Mouse (Mus musculus) limb, embryonic 14.5 days (tissue): Measurements from ENCODE around the gene Clcn7. TPM values are rescaled to one million over a fixed set of nuclear protein-coding genes. Genes with fewer than 3 reads are reported as not detected.

Experiments used
- ATAC-seq: fragments of 200-750 bp; cut with Nextera tagmentation; 2 replicates; pipeline ENCODE4 v1.8.0; 2017; ENCODE audit warnings: low read depth, moderate number of reproducible peaks, moderate TSS enrichment; ENCODE audit not compliant: low FRiP score
- DNase-seq: peaks from one replicate; pipeline ENCODE4 v3.0.0-alpha.2; 2015; ENCODE audit warnings: low spot score
- H3K27ac ChIP-seq: fragments of 300-500 bp; sonication (generic); replicated peaks from 2 replicates; pipeline ENCODE4 v1.5.1; 2014; ENCODE audit warnings: low read depth, mild to moderate bottlenecking, low read length, moderate library complexity, mixed read lengths
- H3K27me3 ChIP-seq: fragments of 300-500 bp; sonication (generic); 2 replicates; pipeline ENCODE4 v1.6.1; 2014; ENCODE audit warnings: low read length, mixed read lengths; ENCODE audit not compliant: control insufficient read depth, insufficient read depth
- H3K36me3 ChIP-seq: fragments of 300-500 bp; sonication (generic); 2 replicates; pipeline ENCODE4 v1.6.1; 2014; ENCODE audit warnings: mild to moderate bottlenecking, low read length, moderate library complexity, mixed read lengths; ENCODE audit not compliant: control insufficient read depth, insufficient read depth
- H3K4me1 ChIP-seq: fragments of 300-500 bp; sonication (generic); 2 replicates; pipeline ENCODE4 v1.6.1; 2014; ENCODE audit warnings: antibody characterized with exemption, low read length, mixed read lengths; ENCODE audit not compliant: control insufficient read depth, insufficient read depth
- H3K4me2 ChIP-seq: fragments of 300-500 bp; sonication (generic); replicated peaks from 2 replicates; pipeline ENCODE4 v1.6.1; 2014; ENCODE audit warnings: low read depth, mild to moderate bottlenecking, low read length, moderate library complexity; ENCODE audit not compliant: severe bottlenecking
- H3K4me3 ChIP-seq: fragments of 300-500 bp; sonication (generic); replicated peaks from 2 replicates; pipeline ENCODE4 v1.5.1; 2014; ENCODE audit warnings: low read length
- H3K9ac ChIP-seq: fragments of 300-500 bp; sonication (generic); 2 replicates; pipeline ENCODE4 v1.6.1; 2014; ENCODE audit warnings: mild to moderate bottlenecking, low read depth, low read length, moderate library complexity; ENCODE audit not compliant: severe bottlenecking
- H3K9me3 ChIP-seq: fragments of 300-500 bp; sonication (generic); 2 replicates; pipeline ENCODE4 v1.6.1; 2016; ENCODE audit warnings: low read length; ENCODE audit not compliant: control insufficient read depth
- POLR2A ChIP-seq: fragments of 200-500 bp; IDR thresholded peaks from 2 replicates; pipeline ENCODE4 v1.8.0; 2012; ENCODE audit warnings: inconsistent platforms, mild to moderate bottlenecking, moderate library complexity, borderline replicate concordance; ENCODE audit not compliant: insufficient read depth, insufficient read length; ENCODE audit errors: extremely low read depth
- WGBS: fragments of 180-500 bp; shearing (Covaris S2); extraction: QIAGEN DNeasy Blood & Tissue Kit; methylation state at CpG from one replicate; pipeline ENCODE4 v1.1.7; 2014; 5-methylcytosine and 5-hydroxymethylcytosine counted together
- polyA plus RNA-seq, 2 experiments: library from polyadenylated mRNA; depleted of rRNA in 1 of 2; stranded (reverse) in 1 of 2; unstranded in 1 of 2; fragments of >200 nt; fragmentation: Nextera tagmentation in 1 of 2; extraction: Ambion mirVana in 1 of 2; gene quantifications; 2 replicates each; pipeline versions ENCODE4 v1.2.1 to v1.2.3; 2012 to 2014

Gene Clcn7
- polyA plus RNA-seq (2012; rRNA removed) (32.4 and 40.1 TPM in 2 replicates), polyA plus RNA-seq (2014; fragmentation: Nextera tagmentation; extraction: Ambion mirVana) (21.3 and 26.3 TPM in 2 replicates)

DNA sequence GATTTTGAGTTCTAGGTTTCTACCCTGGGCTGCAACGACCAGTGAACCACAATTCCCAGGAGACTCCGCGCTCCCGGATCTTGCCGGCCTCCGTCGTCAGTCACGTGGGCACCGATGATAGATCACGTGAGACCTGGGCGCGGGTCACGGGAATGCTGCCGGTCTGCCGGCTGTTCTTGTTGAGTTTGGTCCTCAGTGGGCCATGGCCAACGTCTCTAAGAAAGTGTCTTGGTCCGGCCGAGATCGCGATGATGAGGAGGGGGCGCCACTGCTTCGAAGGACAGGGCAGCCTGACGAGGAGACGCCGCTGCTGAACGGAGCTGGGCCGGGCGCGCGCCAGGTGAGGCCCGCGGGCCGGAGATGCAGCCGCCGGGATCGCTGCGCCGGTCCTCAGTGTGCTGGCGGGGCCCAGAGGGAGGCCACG is at the start of gene Clcn7:
Clcn7 (plus strand) TSS at position 117 of the 424 bp plus-strand sequence.
- H3K4me2 ChIP-seq: peak within 1 kb of the TSS; percentile 66
- H3K4me1 ChIP-seq: peaks cover 8% of the 10 kb centered on the region
- TF ChIP-seq POLR2A: peak; percentile 32; the same call in 1 of the 2 replicates
- no peaks in the 10 kb centered on the region; the same call in 1 of the 2 replicates for H3K36me3 ChIP-seq
- ATAC-seq: peak; percentile 96
- peak; percentile 97 for DNase-seq
- peak within 1 kb of the TSS; percentile 70 for H3K9ac ChIP-seq
- H3K4me3 ChIP-seq: peak within 1 kb of the TSS; percentile 88
- no peaks in the 10 kb centered on the region for H3K9me3 ChIP-seq
- under 1% methylated on average over 40 of the region's 40 CpGs for WGBS
- H3K27ac ChIP-seq: no peak within 1 kb of the TSS
- no peaks in the 10 kb centered on the region for H3K27me3 ChIP-seq

DNA sequence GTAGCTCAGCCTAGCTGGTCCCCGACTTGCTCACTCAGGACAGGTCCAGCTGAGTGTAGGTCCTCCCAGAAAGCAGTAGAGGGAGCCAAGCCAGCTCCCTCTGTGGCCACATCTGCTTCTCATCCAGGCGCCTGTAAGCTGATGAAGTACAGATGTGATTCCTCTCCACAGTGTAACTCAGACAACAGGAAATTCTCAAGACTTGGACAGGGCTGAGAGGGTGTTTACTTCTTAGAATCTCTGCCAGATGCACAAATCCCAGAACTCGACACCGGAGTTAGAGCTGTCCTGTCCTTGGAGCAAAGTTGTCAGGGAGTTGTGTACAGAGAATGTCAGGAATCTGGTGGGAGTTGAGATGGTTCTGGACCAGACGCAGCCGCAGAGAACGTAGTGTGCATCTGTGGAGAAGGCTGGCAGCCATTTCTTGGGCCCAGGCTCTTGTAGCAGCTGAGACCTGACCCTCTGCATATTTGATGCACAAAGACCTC is 49.7 kb upstream of the Clcn7 start, which contains the start of gene Tmem204:
Tmem204 (minus strand) TSS at position 148 of the 488 bp plus-strand sequence.
- TF ChIP-seq POLR2A: no peak
- no peaks in the 10 kb centered on the region for H3K27me3 ChIP-seq
- no peaks in the 10 kb centered on the region for H3K9me3 ChIP-seq
- WGBS: 12% methylated on average over 7 of the region's 7 CpGs
- H3K4me1 ChIP-seq: peaks cover 26% of the 10 kb centered on the region
- peaks cover 9% of the 10 kb centered on the region for H3K36me3 ChIP-seq
- H3K9ac ChIP-seq: peak within 1 kb of the TSS; percentile 1; the same call in 1 of the 2 replicates
- DNase-seq (peak; percentile 94), ATAC-seq (peak; percentile 94)
- no peak within 1 kb of the TSS for H3K4me3 ChIP-seq
- peak within 1 kb of the TSS; percentile 96 for H3K27ac ChIP-seq
- H3K4me2 ChIP-seq: no peak within 1 kb of the TSS; the same call in 1 of the 2 replicates

DNA sequence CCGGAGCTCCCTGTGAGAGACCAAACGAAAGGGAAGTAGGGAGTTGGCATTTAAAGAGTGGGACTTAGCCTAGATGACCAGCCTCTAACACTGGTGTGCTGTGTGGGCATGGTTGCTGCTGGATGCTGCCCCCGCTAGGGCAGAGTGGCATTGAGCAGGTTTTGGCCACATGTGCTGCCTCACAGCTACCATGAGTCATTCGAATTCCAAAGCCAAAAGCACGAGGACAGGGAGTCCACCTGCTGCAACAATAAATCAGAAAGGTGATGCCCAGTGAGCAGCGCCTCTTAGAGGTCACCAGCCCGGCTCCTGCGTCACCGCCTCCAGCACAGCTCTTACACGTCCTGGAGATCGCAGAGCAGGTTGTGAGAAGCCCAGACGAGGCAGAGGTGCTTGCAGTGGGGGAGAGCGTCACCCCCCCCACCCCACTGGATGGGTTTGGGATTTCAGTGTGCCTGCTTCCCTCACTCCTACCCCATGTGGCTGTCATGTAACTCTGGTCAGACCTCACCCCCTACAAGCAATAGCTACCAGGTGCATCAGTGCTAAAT is 48.3 kb upstream of the Clcn7 start:
- no peaks in the 10 kb centered on the region for H3K9me3 ChIP-seq
- no peaks in the 10 kb centered on the region for H3K27me3 ChIP-seq
- H3K9ac ChIP-seq: no peak overlapping the region
- H3K36me3 ChIP-seq: peaks cover 11% of the 10 kb centered on the region
- WGBS: 66% methylated on average over 13 of the region's 13 CpGs
- DNase-seq (no peak), ATAC-seq (no peak)
- peaks cover 26% of the 10 kb centered on the region for H3K4me1 ChIP-seq
- peak overlapping the region; percentile 96 for H3K27ac ChIP-seq
- no peak for TF ChIP-seq POLR2A
- no peak overlapping the region for H3K4me3 ChIP-seq
- H3K4me2 ChIP-seq: no peak overlapping the region

DNA sequence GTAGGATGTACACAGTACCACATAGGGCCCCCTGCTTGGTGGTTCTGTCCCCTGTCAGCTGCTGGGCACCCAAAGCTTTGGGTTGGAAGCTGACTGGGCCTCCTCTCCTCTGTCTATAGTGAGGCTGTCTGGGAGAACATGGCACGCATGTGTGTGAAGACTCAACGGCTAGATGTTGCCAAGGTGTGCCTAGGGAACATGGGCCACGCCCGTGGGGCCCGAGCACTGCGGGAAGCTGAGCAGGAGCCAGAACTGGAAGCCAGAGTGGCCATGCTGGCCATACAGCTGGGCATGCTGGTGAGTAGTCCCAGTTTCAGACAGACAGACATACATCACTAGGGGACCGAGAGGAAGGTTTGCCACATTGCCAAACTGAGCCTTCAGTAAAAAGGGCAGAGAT is 46.5 kb upstream of the Clcn7 start:
- WGBS: 87% methylated on average over 7 of the region's 7 CpGs
- ATAC-seq (no peak), DNase-seq (no peak)
- H3K4me1 ChIP-seq: peaks cover 22% of the 10 kb centered on the region
- H3K4me3 ChIP-seq: no peak overlapping the region
- H3K27ac ChIP-seq: no peak overlapping the region
- TF ChIP-seq POLR2A: no peak
- no peak overlapping the region for H3K9ac ChIP-seq
- H3K36me3 ChIP-seq: peaks cover 11% of the 10 kb centered on the region
- no peaks in the 10 kb centered on the region for H3K9me3 ChIP-seq
- H3K4me2 ChIP-seq: no peak overlapping the region
- no peaks in the 10 kb centered on the region for H3K27me3 ChIP-seq

DNA sequence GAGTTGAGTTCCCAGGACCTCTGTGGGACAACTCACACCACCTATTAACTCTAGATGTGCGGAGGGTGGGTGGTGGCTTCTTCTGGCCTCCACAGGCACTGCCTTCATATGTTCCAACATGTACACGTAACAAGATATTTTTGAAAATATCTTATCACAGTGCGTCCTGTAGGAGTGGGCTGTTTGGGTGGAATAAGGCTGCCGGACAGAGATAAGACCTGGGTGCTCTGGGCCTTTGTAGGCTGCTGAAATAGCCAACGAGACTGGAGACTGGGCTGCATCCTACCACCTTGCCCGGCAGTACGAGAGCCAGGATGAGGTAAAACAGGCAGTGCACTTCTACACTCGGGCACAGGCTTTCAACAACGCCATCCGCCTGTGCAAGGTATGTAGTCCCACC is 44.0 kb upstream of the Clcn7 start:
- Histone ChIP-seq H3K4me3 (no peak overlapping the region), H3K9me3 (no peaks in the 10 kb centered on the region), H3K4me2 (no peak overlapping the region), H3K27ac (no peak overlapping the region), H3K27me3 (no peaks in the 10 kb centered on the region), H3K4me1 (peaks cover 5% of the 10 kb centered on the region), H3K36me3 (peaks cover 25% of the 10 kb centered on the region), H3K9ac (no peak overlapping the region)
- DNase-seq (no peak), ATAC-seq (no peak)
- TF ChIP-seq POLR2A: no peak
- 88% methylated on average over 10 of the region's 10 CpGs for WGBS
